Comparison of ENCODE assay signal across 8 mouse cellular contexts in the genomic region with DNA sequence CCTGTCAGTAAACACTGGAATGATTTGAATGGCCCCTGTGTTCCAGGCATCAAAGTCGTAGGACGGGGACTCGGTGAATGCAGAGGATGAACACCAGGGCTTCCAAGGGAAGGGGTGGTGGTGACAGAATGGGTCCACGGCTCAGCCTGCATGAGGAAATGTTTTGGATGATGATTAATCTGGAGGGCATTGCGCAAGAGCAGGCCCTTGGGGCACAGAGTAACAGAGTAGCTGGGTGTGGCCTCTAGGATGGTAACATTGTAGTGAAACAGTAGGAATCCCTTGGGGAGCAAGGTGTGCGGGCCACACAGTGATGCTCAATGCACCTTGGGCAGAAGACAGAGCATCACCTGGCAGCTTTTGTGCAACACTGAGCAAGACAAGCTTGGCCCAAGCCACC.
DNase-seq lines count a peak whose midpoint lies in the region; ATAC-seq and TF ChIP-seq lines count a peak whose summit lies in the region.

No protein-coding gene starts in this region.

- no peaks in the 10 kb centered on the region for H3K36me3 ChIP-seq in heart, embryonic 11.5 days (ENCODE audit: control insufficient read depth, insufficient read depth, low read length)
- no peaks in the 10 kb centered on the region for H3K36me3 ChIP-seq in intestine, embryonic 15.5 days
- H3K36me3 ChIP-seq in liver, embryonic 14.5 days (replicated peaks; ENCODE audit: control insufficient read depth, insufficient read depth, low read depth): no peaks in the 10 kb centered on the region

- 69% methylated on average over 6 of the region's 6 CpGs for WGBS in heart, embryonic 11.5 days (ENCODE audit: insufficient replicate concordance)
- whole genome bisulfite sequencing in intestine, embryonic 15.5 days: 54% methylated on average over 6 of the region's 6 CpGs
- 41% methylated on average over 6 of the region's 6 CpGs for WGBS in liver, embryonic 14.5 days (ENCODE audit: insufficient replicate concordance)

- no peaks in the 10 kb centered on the region for H3K4me1 ChIP-seq in heart, embryonic 11.5 days (ENCODE audit: control insufficient read depth, insufficient read depth, low read length)
- H3K4me1 ChIP-seq in intestine, embryonic 15.5 days (replicated peaks): 0 out of 2 replicates have a peak, but pooled peaks cover 7% of the 10 kb centered on the region
- H3K4me1 ChIP-seq in liver, embryonic 14.5 days (replicated peaks; ENCODE audit: control insufficient read depth in 2 of 2, insufficient read depth in 2 of 2, low read length in 1 of 2): 0 out of 4 replicates have a peak, but pooled peaks cover 0 to 2% of the 10 kb centered on the region in 2 experiments

- peaks cover 76% of the 10 kb centered on the region for H3K27me3 ChIP-seq in heart, embryonic 11.5 days (ENCODE audit: control insufficient read depth, insufficient read depth, low read length)
- H3K27me3 ChIP-seq in intestine, embryonic 15.5 days (replicated peaks): no peaks in the 10 kb centered on the region
- H3K27me3 ChIP-seq in liver, embryonic 14.5 days (ENCODE audit: control insufficient read depth, insufficient read depth, low read length): no peaks in the 10 kb centered on the region

- no peak overlapping the region for H3K9ac ChIP-seq in heart, embryonic 11.5 days (ENCODE audit: low read depth, low read length)
- H3K9ac ChIP-seq in intestine, embryonic 15.5 days: no peak overlapping the region
- H3K9ac ChIP-seq in liver, embryonic 14.5 days (replicated peaks): no peak overlapping the region

- DNase-seq in heart, adult 11 months: peak; percentile 96
- peak; percentile 29 for DNase-seq in 416B (ENCODE audit: low read depth)
- peak in 1 of 3 experiments; percentile 19 for DNase-seq in liver, embryonic 14.5 days (ENCODE audit: low read depth in 3 of 3, low spot score in 3 of 3)
- DNase-seq in ovary, postnatal 36 days (ENCODE audit: low spot score): no peak
- DNase-seq in right cerebral cortex, postnatal 14 days: no peak
- no peak for DNase-seq in right cerebral cortex, postnatal 36 days (ENCODE audit: low spot score in 2 of 2)

- no peak overlapping the region for H3K4me3 ChIP-seq in heart, embryonic 11.5 days (ENCODE audit: low read depth, low read length)
- no peak overlapping the region for H3K4me3 ChIP-seq in intestine, embryonic 15.5 days (replicated peaks)
- no peak overlapping the region for H3K4me3 ChIP-seq in liver, embryonic 14.5 days (ENCODE audit: insufficient read depth in 1 of 2, low read depth in 2 of 2, low read length in 2 of 2)

- TF ChIP-seq EP300 in liver, embryonic 14.5 days (IDR thresholded peaks at IDR 0.05; ENCODE audit: low read depth): no peak

- TF ChIP-seq CTCF in liver, embryonic 14.5 days (IDR thresholded peaks at IDR 0.05; ENCODE audit: low read depth): no peak

- H3K4me2 ChIP-seq in heart, embryonic 11.5 days: no peak overlapping the region
- no peak overlapping the region for H3K4me2 ChIP-seq in intestine, embryonic 15.5 days (replicated peaks)
- no peak overlapping the region for H3K4me2 ChIP-seq in liver, embryonic 14.5 days (ENCODE audit: low read depth)

- no peak for ATAC-seq in heart, embryonic 11.5 days (replicated peaks; ENCODE audit: insufficient number of reproducible peaks, low FRiP score, low TSS enrichment)
- peak; percentile 76 for ATAC-seq in intestine, embryonic 15.5 days
- ATAC-seq in liver, embryonic 14.5 days (ENCODE audit: insufficient read depth): peak; percentile 56; the same call in 1 of the 2 replicates

- H3K9me3 ChIP-seq in heart, embryonic 11.5 days (replicated peaks; ENCODE audit: control insufficient read depth, low read length): no peaks in the 10 kb centered on the region
- H3K9me3 ChIP-seq in intestine, embryonic 15.5 days: no peaks in the 10 kb centered on the region
- no peaks in the 10 kb centered on the region for H3K9me3 ChIP-seq in liver, embryonic 14.5 days (ENCODE audit: control insufficient read depth, low read length)

- no peak overlapping the region for H3K27ac ChIP-seq in heart, embryonic 11.5 days (ENCODE audit: low read depth, low read length)
- no peak overlapping the region for H3K27ac ChIP-seq in intestine, embryonic 15.5 days
- no peak overlapping the region for H3K27ac ChIP-seq in liver, embryonic 14.5 days

Comparison
In these comparisons a context has a peak if more than half of its experiments do, and no peak if none do; other contexts are left out.
1. DNase-seq: peak in heart, adult 11 months (single experiment) and 416B (single experiment); none in ovary, postnatal 36 days (single experiment), right cerebral cortex, postnatal 14 days (single experiment) and right cerebral cortex, postnatal 36 days (0 of 2).